Mouse (Mus musculus) liver, adult 2 months (tissue): ENCODE measurements at regions not wholly inside any gene's neighbourhood (a gene's known extent, or its start where the extent isn't known, plus 50 kb on each side); places are given as distances from the start of the nearest gene placed in this dataset.

Source experiments
- DNase-seq: peaks from one replicate; pipeline ENCODE4 v3.0.0-alpha.2; 2011; ENCODE audit warnings: low read depth, low spot score; ENCODE audit errors: extremely low read depth
- H3K27ac ChIP-seq: fragments of 200-500 bp; replicated peaks from 2 replicates; pipeline ENCODE4 v1.5.1; 2012; ENCODE audit warnings: low read depth, mild to moderate bottlenecking, control low read depth, inconsistent platforms, low read length; ENCODE audit not compliant: insufficient read depth
- H3K27me3 ChIP-seq: fragments of 200-500 bp; 2 replicates; pipeline ENCODE4 v1.6.1; 2012; ENCODE audit warnings: mild to moderate bottlenecking, moderate library complexity, low read length, inconsistent platforms; ENCODE audit not compliant: control insufficient read depth, insufficient read depth
- H3K36me3 ChIP-seq: fragments of 200-500 bp; 2 replicates; pipeline ENCODE4 v1.6.1; 2012; ENCODE audit warnings: low read length, inconsistent platforms; ENCODE audit not compliant: control insufficient read depth, insufficient read depth
- H3K4me1 ChIP-seq: fragments of 200-500 bp; 2 replicates; pipeline ENCODE4 v1.6.1; 2011; ENCODE audit warnings: low read length; ENCODE audit not compliant: control insufficient read depth, insufficient read depth
- H3K4me3 ChIP-seq: fragments of 200-500 bp; 2 replicates; pipeline ENCODE4 v1.5.1; 2011; ENCODE audit warnings: low read depth, mild to moderate bottlenecking, control low read depth, low read length, moderate library complexity; ENCODE audit not compliant: insufficient read depth
- H3K79me2 ChIP-seq: fragments of 200-500 bp; 2 replicates; pipeline ENCODE4 v1.6.1; 2012; ENCODE audit warnings: inconsistent platforms, mild to moderate bottlenecking, low read length, moderate library complexity; ENCODE audit not compliant: control insufficient read depth, insufficient read depth
- H3K9ac ChIP-seq: fragments of 200-500 bp; 2 replicates; pipeline ENCODE4 v1.6.1; 2012; ENCODE audit warnings: low read depth, mild to moderate bottlenecking, control low read depth, inconsistent platforms, low read length
- CTCF ChIP-seq: fragments of 200-500 bp; IDR thresholded peaks from 2 replicates; pipeline ENCODE4 v1.5.1; 2011; ENCODE audit warnings: low read depth, low read length, control low read depth
- POLR2A ChIP-seq: fragments of 200-500 bp; IDR thresholded peaks from 2 replicates; pipeline ENCODE4 v1.6.1; 2011; ENCODE audit warnings: low read length, control low read depth; ENCODE audit not compliant: insufficient read depth; ENCODE audit errors: extremely low read depth
- WGBS: fragments of 180-500 bp; shearing (Covaris S2); methylation state at CpG from one replicate; pipeline ENCODE4 v1.1.7; 2018; 5-methylcytosine and 5-hydroxymethylcytosine counted together

- H3K27me3 ChIP-seq, result no peaks in the 10 kb centered on the region
- H3K27ac ChIP-seq, result no peak overlapping the region
- no peaks in the 10 kb centered on the region for H3K4me1 ChIP-seq
- H3K79me2 ChIP-seq, result no peaks in the 10 kb centered on the region
- no peak overlapping the region for H3K4me3 ChIP-seq
- TF ChIP-seq CTCF (no peak), POLR2A (no peak)
- DNase-seq, result no peak
- no peaks in the 10 kb centered on the region for H3K36me3 ChIP-seq
- H3K9ac ChIP-seq, result no peak overlapping the region
- WGBS, result 86% methylated on average over 4 of the region's 4 CpGs
Measured at GRCm38 (mm10) chr16:23669651-23670050, 149.0 kb upstream of the Masp1 start.
